Mouse (Mus musculus) MEL (cell line): ENCODE data around the gene Acsl5. TPM values are rescaled to one million over a fixed set of nuclear protein-coding genes. Genes with fewer than 3 reads are reported as not detected.
A peak's percentile ranks its signal among the peaks of the same experiment; 100 is the strongest.

Experiments used
- DNase-seq: peaks from one replicate; pipeline ENCODE4 v3.0.0; 2011; ENCODE audit warnings: low read depth, low spot score
- H3K27ac ChIP-seq: 2 replicates; pipeline ENCODE4 v1.5.1; 2012; ENCODE audit warnings: low read depth, mild to moderate bottlenecking, control low read depth, low read length, moderate library complexity; ENCODE audit not compliant: control insufficient read depth
- H3K27me3 ChIP-seq, 2 experiments: fragments of 150-350 bp in 1 of 2; sonication (generic) in 1 of 2; 2 replicates each; pipeline ENCODE4 v1.6.1; 2012; ENCODE audit warnings: low read length in 2 of 2, mild to moderate bottlenecking in 2 of 2, improper control_type of control experiment in 1 of 2, moderate library complexity in 1 of 2; ENCODE audit not compliant: insufficient read depth in 2 of 2, control insufficient read depth in 1 of 2
- H3K36me3 ChIP-seq, 2 experiments: 2 replicates each; pipeline ENCODE4 v1.6.1; 2012 to 2014; ENCODE audit warnings: low read length in 2 of 2, improper control_type of control experiment in 1 of 2, inconsistent platforms in 1 of 2, mild to moderate bottlenecking in 1 of 2; ENCODE audit not compliant: insufficient read depth in 2 of 2, control insufficient read depth in 1 of 2
- H3K4me1 ChIP-seq, 2 experiments: fragments of 150-350 bp in 1 of 2; sonication (generic) in 1 of 2; 2 replicates each; pipeline ENCODE4 v1.6.1; 2012; ENCODE audit warnings: low read length in 2 of 2, improper control_type of control experiment in 1 of 2, mild to moderate bottlenecking in 1 of 2; ENCODE audit not compliant: insufficient read depth in 2 of 2, control insufficient read depth in 1 of 2
- H3K4me3 ChIP-seq, 2 experiments: fragments of 150-350 bp in 1 of 2; sonication (generic) in 1 of 2; 2 replicates each; pipeline ENCODE4 v1.5.1; 2012; ENCODE audit warnings: low read depth in 2 of 2, low read length in 2 of 2, mild to moderate bottlenecking in 2 of 2, moderate library complexity in 2 of 2, control low read depth in 1 of 2, improper control_type of control experiment in 1 of 2; ENCODE audit not compliant: control insufficient read depth in 1 of 2, insufficient read depth in 1 of 2
- H3K79me2 ChIP-seq: 2 replicates; pipeline ENCODE4 v1.6.1; 2012; ENCODE audit warnings: mild to moderate bottlenecking, low read length, moderate library complexity; ENCODE audit not compliant: control insufficient read depth, poor library complexity, insufficient read depth
- H3K9ac ChIP-seq: 2 replicates; pipeline ENCODE4 v1.6.1; 2012; ENCODE audit warnings: low read depth, mild to moderate bottlenecking, control low read depth, low read length, moderate library complexity; ENCODE audit not compliant: control insufficient read depth, poor library complexity, severe bottlenecking
- H3K9me3 ChIP-seq: fragments of 150-350 bp; sonication (generic); replicated peaks from 2 replicates; pipeline ENCODE4 v1.6.1; 2012; ENCODE audit warnings: mild to moderate bottlenecking, low read length, improper control_type of control experiment, moderate library complexity; ENCODE audit not compliant: insufficient read depth
- BHLHE40 ChIP-seq: IDR thresholded peaks from 2 replicates; pipeline ENCODE4 v1.6.1; 2012; ENCODE audit warnings: low read depth, mild to moderate bottlenecking, inconsistent platforms, low read length, improper control_type of control experiment, borderline replicate concordance
- CHD1 ChIP-seq: IDR thresholded peaks from 2 replicates; pipeline ENCODE4 v1.6.1; 2012; ENCODE audit warnings: low read depth, mild to moderate bottlenecking, inconsistent platforms, low read length, improper control_type of control experiment
- CTCF ChIP-seq, 3 experiments: IDR thresholded peaks in 2 of 3; conservative IDR thresholded peaks in 1 of 3; 2 replicates each; pipeline ENCODE4 v1.5.1; 2011 to 2012; ENCODE audit warnings: low read length in 3 of 3, low read depth in 2 of 3, mild to moderate bottlenecking in 2 of 3, improper control_type of control experiment in 1 of 3, inconsistent platforms in 1 of 3, mixed read lengths in 1 of 3, moderate library complexity in 1 of 3; ENCODE audit not compliant: control insufficient read depth in 1 of 3, insufficient read depth in 1 of 3, poor library complexity in 1 of 3, severe bottlenecking in 1 of 3
- E2F4 ChIP-seq: IDR thresholded peaks from 2 replicates; pipeline ENCODE4 v1.6.1; 2011; ENCODE audit warnings: low read depth, low read length, improper control_type of control experiment, borderline replicate concordance
- ELF1 ChIP-seq: IDR thresholded peaks from 2 replicates; pipeline ENCODE4 v1.6.1; 2014; ENCODE audit warnings: low read depth, mild to moderate bottlenecking, inconsistent platforms, low read length, improper control_type of control experiment, moderate library complexity
- EP300 ChIP-seq, 2 experiments: IDR thresholded peaks; 2 replicates each; pipeline ENCODE4 v1.6.1; 2011; ENCODE audit warnings: improper control_type of control experiment in 2 of 2, low read length in 2 of 2, low read depth in 1 of 2, mild to moderate bottlenecking in 1 of 2
- ETS1 ChIP-seq: IDR thresholded peaks from 2 replicates; pipeline ENCODE4 v1.6.1; 2012; ENCODE audit warnings: low read depth, mild to moderate bottlenecking, inconsistent platforms, low read length, improper control_type of control experiment, moderate library complexity
- GATA1 ChIP-seq: IDR thresholded peaks from 2 replicates; pipeline ENCODE4 v1.6.1; 2011; ENCODE audit warnings: low read depth, low read length, improper control_type of control experiment
- HCFC1 ChIP-seq: IDR thresholded peaks from 2 replicates; pipeline ENCODE4 v1.6.1; 2012; ENCODE audit warnings: low read depth, mild to moderate bottlenecking, inconsistent platforms, low read length, improper control_type of control experiment, moderate library complexity
- JUND ChIP-seq: IDR thresholded peaks from 2 replicates; pipeline ENCODE4 v1.6.1; 2011; ENCODE audit warnings: low read depth, mild to moderate bottlenecking, improper control_type of control experiment, low read length
- MAX ChIP-seq: IDR thresholded peaks from 2 replicates; pipeline ENCODE4 v1.6.1; 2011; ENCODE audit warnings: low read length, improper control_type of control experiment
- MXI1 ChIP-seq: IDR thresholded peaks from 2 replicates; pipeline ENCODE4 v1.6.1; 2011; ENCODE audit warnings: mild to moderate bottlenecking, low read depth, low read length, improper control_type of control experiment
- MYB ChIP-seq: IDR thresholded peaks from 2 replicates; pipeline ENCODE4 v1.6.1; 2011; ENCODE audit warnings: mild to moderate bottlenecking, low read depth, low read length, improper control_type of control experiment
- MYC ChIP-seq: IDR thresholded peaks from 2 replicates; pipeline ENCODE4 v1.6.1; 2011; ENCODE audit warnings: low read depth, mild to moderate bottlenecking, low read length, improper control_type of control experiment, moderate library complexity
- NELFE ChIP-seq: IDR thresholded peaks from 2 replicates; pipeline ENCODE4 v1.6.1; 2011; ENCODE audit warnings: low read depth, low read length, improper control_type of control experiment
- NRF1 ChIP-seq: IDR thresholded peaks from 2 replicates; pipeline ENCODE4 v1.6.1; 2014; ENCODE audit warnings: low read depth, mild to moderate bottlenecking, inconsistent platforms, low read length, improper control_type of control experiment, moderate library complexity; ENCODE audit not compliant: poor library complexity, insufficient read depth, severe bottlenecking
- POLR2A ChIP-seq, 2 experiments: IDR thresholded peaks; 2 replicates each; pipeline ENCODE4 v1.6.1; 2011 to 2012; ENCODE audit warnings: low read length in 2 of 2, mild to moderate bottlenecking in 2 of 2, control low read depth in 1 of 2, improper control_type of control experiment in 1 of 2, low read depth in 1 of 2, moderate library complexity in 1 of 2; ENCODE audit not compliant: control insufficient read depth in 1 of 2, insufficient read depth in 1 of 2, poor library complexity in 1 of 2
- POLR2AphosphoS2 ChIP-seq: IDR thresholded peaks from 2 replicates; pipeline ENCODE4 v1.6.1; 2011; ENCODE audit warnings: low read length, improper control_type of control experiment
- RCOR1 ChIP-seq: IDR thresholded peaks from 2 replicates; pipeline ENCODE4 v1.6.1; 2012; ENCODE audit warnings: low read depth, mild to moderate bottlenecking, inconsistent platforms, low read length, improper control_type of control experiment
- SIN3A ChIP-seq: IDR thresholded peaks from 2 replicates; pipeline ENCODE4 v1.6.1; 2012; ENCODE audit warnings: low read length, improper control_type of control experiment, inconsistent platforms
- SMC3 ChIP-seq: IDR thresholded peaks from 2 replicates; pipeline ENCODE4 v1.6.1; 2011; ENCODE audit warnings: low read depth, low read length, improper control_type of control experiment
- TAL1 ChIP-seq: IDR thresholded peaks from 2 replicates; pipeline ENCODE4 v1.6.1; 2012; ENCODE audit warnings: mild to moderate bottlenecking, inconsistent platforms, low read length, moderate library complexity, mixed read lengths
- TBP ChIP-seq: IDR thresholded peaks from 2 replicates; pipeline ENCODE4 v1.8.0; 2011; ENCODE audit warnings: low read depth, low read length, improper control_type of control experiment
- TCF12 ChIP-seq: IDR thresholded peaks from 2 replicates; pipeline ENCODE4 v1.6.1; 2014; ENCODE audit warnings: low read depth, mild to moderate bottlenecking, inconsistent platforms, low read length, improper control_type of control experiment, moderate library complexity
- UBTF ChIP-seq: IDR thresholded peaks from 2 replicates; pipeline ENCODE4 v1.6.1; 2012; ENCODE audit warnings: low read depth, mild to moderate bottlenecking, inconsistent platforms, low read length, improper control_type of control experiment, moderate library complexity, borderline replicate concordance; ENCODE audit not compliant: insufficient read depth
- ZKSCAN1 ChIP-seq: IDR thresholded peaks from 2 replicates; pipeline ENCODE4 v1.6.1; 2012; ENCODE audit warnings: low read depth, mild to moderate bottlenecking, inconsistent platforms, low read length, improper control_type of control experiment, moderate library complexity
- ZMIZ1 ChIP-seq: IDR thresholded peaks from 2 replicates; pipeline ENCODE4 v1.6.1; 2012; ENCODE audit warnings: low read depth, mild to moderate bottlenecking, inconsistent platforms, low read length, improper control_type of control experiment, moderate library complexity
- ZNF384 ChIP-seq: IDR thresholded peaks from 2 replicates; pipeline ENCODE4 v1.6.1; 2012; ENCODE audit warnings: low read depth, mild to moderate bottlenecking, inconsistent platforms, low read length, improper control_type of control experiment
- polyA plus RNA-seq, 2 experiments: library from polyadenylated mRNA; stranded (reverse) in 1 of 2; unstranded in 1 of 2; fragments of >175 nt in 1 of 2; fragments of >200 nt in 1 of 2; gene quantifications; 2 replicates each; pipeline versions ENCODE4 v1.2.1 to v1.2.4; 2012; ENCODE audit warnings: low replicate concordance in 2 of 2, low read depth in 1 of 2; ENCODE audit not compliant: insufficient read length in 2 of 2, insufficient read depth in 1 of 2, missing spikeins in 1 of 2
- total RNA-seq: library from RNA; depleted of rRNA; stranded (reverse); fragments of 300-350 nt; gene quantifications from 2 replicates; pipeline ENCODE4 v1.2.3, GENCODE M21; 2012

Acsl5 gene
- total and polyA plus RNA-seq, 3 experiments: 223 to 318 TPM; not detected in 1

DNA sequence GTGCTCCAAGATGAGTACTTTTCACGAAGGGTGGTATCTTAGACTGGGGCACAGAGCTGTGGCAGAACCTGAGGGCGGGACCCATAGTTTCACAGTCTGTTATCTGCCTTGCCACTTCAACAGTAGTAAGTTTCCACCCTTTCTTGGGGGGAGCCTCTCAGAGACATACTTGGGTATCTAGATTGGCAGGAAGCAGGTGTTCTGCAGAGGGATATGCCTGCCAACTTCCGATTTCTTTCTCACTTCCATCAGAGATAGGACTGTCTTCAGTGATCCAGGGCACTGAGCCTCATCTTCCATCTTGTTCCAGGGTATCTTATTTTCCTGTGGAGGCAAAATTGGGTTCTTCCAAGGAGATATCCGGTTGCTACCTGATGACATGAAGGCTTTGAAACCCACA lies 32.4 kb downstream of the Acsl5 start (continued):
- TF ChIP-seq E2F4 (no peak), RCOR1 (peak; percentile 79; the same call in 1 of the 2 replicates), MAX (no peak)

GRCm38 (mm10) chr19:55286034-55286433 lies 34.3 kb downstream of the Acsl5 start:
- H3K36me3 ChIP-seq: peaks cover 70 to 72% of the 10 kb centered on the region in 2 experiments
- H3K27ac ChIP-seq: peak overlapping the region; percentile 93
- peaks cover 38 to 45% of the 10 kb centered on the region in 2 experiments for H3K4me1 ChIP-seq
- H3K79me2 ChIP-seq: no peaks in the 10 kb centered on the region
- no peaks in the 10 kb centered on the region for H3K9me3 ChIP-seq
- 0 out of 4 replicates have a peak, but pooled peaks of 1 of the 2 experiments have one; percentile 0 for TF ChIP-seq POLR2A (IDR thresholded peaks at IDR 0.05; ENCODE audit: control insufficient read depth in 1 of 2, insufficient read depth in 1 of 2, low read depth in 1 of 2, low read length in 2 of 2, poor library complexity in 1 of 2)
- TF ChIP-seq SMC3: peak; percentile 13; the same call in 1 of the 2 replicates
- no peak for TF ChIP-seq NRF1
- TF ChIP-seq UBTF: no peak
- TF ChIP-seq CHD1: no peak
- TF ChIP-seq TAL1: peak; percentile 38
- TF ChIP-seq JUND: no peak
- peak; percentile 45; the same call in 1 of the 2 replicates for TF ChIP-seq BHLHE40
- peak; percentile 51; the same call in 1 of the 2 replicates for TF ChIP-seq TCF12
- no peak for TF ChIP-seq CTCF (IDR thresholded peaks at IDR 0.05 in 2 of 3, conservative IDR thresholded peaks at IDR 0.05 in 1 of 3; ENCODE audit: control insufficient read depth in 1 of 3, insufficient read depth in 1 of 3, low read depth in 2 of 3, low read length in 3 of 3, poor library complexity in 1 of 3, severe bottlenecking in 1 of 3)
- no peak for TF ChIP-seq E2F4
- peak; percentile 31 for TF ChIP-seq GATA1
- no peak for TF ChIP-seq ELF1
- no peak for TF ChIP-seq ZKSCAN1
- peak; percentile 77; the same call in 1 of the 2 replicates for TF ChIP-seq TBP
- TF ChIP-seq MYC: peak; percentile 76; the same call in 1 of the 2 replicates
- TF ChIP-seq ZMIZ1: no peak
- 0 out of 2 replicates have a peak, but pooled peaks have one; percentile 50 for TF ChIP-seq POLR2AphosphoS2
- TF ChIP-seq MAX: no peak
- TF ChIP-seq ETS1: peak; percentile 73
- TF ChIP-seq SIN3A: peak; percentile 57
- 0 out of 2 replicates have a peak, but pooled peaks have one; percentile 10 for TF ChIP-seq MYB
- TF ChIP-seq ZNF384: no peak
- peak; percentile 46; the same call in 1 of the 2 replicates for TF ChIP-seq MXI1
- no peak; the same call in 1 of the 2 replicates for TF ChIP-seq NELFE
- TF ChIP-seq EP300 (IDR thresholded peaks at IDR 0.05; ENCODE audit: low read depth in 1 of 2, low read length in 2 of 2): peak; percentile 78 to 83
- no peak for TF ChIP-seq HCFC1
- peak; percentile 88 for DNase-seq
- H3K4me3 ChIP-seq: no peak overlapping the region; a peak in 1 of 4 replicates
- peak overlapping the region; percentile 12; the same call in 1 of the 2 replicates for H3K9ac ChIP-seq
- H3K27me3 ChIP-seq: no peaks in the 10 kb centered on the region
